Mouse (Mus musculus) neural tube, embryonic 11.5 days (tissue): ENCODE measurements around the gene Mrgprb1. TPM values are rescaled to one million over a fixed set of nuclear protein-coding genes. Genes with fewer than 3 reads are reported as not detected.
"Not testable (repeated sequence)": the region's sequence is repeated elsewhere in the genome, so short reads cannot be mapped to it uniquely, and the experiment has no call there.

Experiments
- ATAC-seq: fragments of 200-750 bp; cut with Nextera tagmentation; 2 replicates; pipeline ENCODE4 v1.8.0; 2017; ENCODE audit warnings: moderate number of reproducible peaks, mild to moderate bottlenecking, moderate TSS enrichment, moderate library complexity; ENCODE audit not compliant: insufficient read depth, low FRiP score, low TSS enrichment
- DNase-seq: peaks from one replicate; pipeline ENCODE4 v3.0.0-alpha.2; 2015; ENCODE audit warnings: low spot score
- H3K27ac ChIP-seq: fragments of 300-500 bp; sonication (generic); 2 replicates; pipeline ENCODE4 v1.5.1; 2014; ENCODE audit warnings: low read depth, mild to moderate bottlenecking, low read length
- H3K27me3 ChIP-seq: fragments of 300-500 bp; sonication (generic); 2 replicates; pipeline ENCODE4 v1.6.1; 2014; ENCODE audit warnings: mild to moderate bottlenecking, low read length, mixed read lengths; ENCODE audit not compliant: control insufficient read depth, insufficient read depth
- H3K36me3 ChIP-seq: fragments of 300-500 bp; sonication (generic); 2 replicates; pipeline ENCODE4 v1.6.1; 2014; ENCODE audit warnings: mild to moderate bottlenecking, low read length, moderate library complexity, mixed read lengths; ENCODE audit not compliant: control insufficient read depth, insufficient read depth
- H3K4me1 ChIP-seq: fragments of 300-500 bp; sonication (generic); 2 replicates; pipeline ENCODE4 v1.6.1; 2014; ENCODE audit warnings: low read length, mixed read lengths; ENCODE audit not compliant: control insufficient read depth, insufficient read depth
- H3K4me2 ChIP-seq: fragments of 300-500 bp; sonication (generic); 2 replicates; pipeline ENCODE4 v1.6.1; 2014; ENCODE audit warnings: low read depth, mild to moderate bottlenecking, moderate library complexity
- H3K4me3 ChIP-seq: fragments of 300-500 bp; sonication (generic); 2 replicates; pipeline ENCODE4 v1.5.1; 2014; ENCODE audit warnings: low read depth, low read length
- H3K9ac ChIP-seq: fragments of 300-500 bp; sonication (generic); 2 replicates; pipeline ENCODE4 v1.6.1; 2014; ENCODE audit warnings: mild to moderate bottlenecking, low read length
- H3K9me3 ChIP-seq: fragments of 300-500 bp; sonication (generic); 2 replicates; pipeline ENCODE4 v1.6.1; 2016; ENCODE audit warnings: low read length; ENCODE audit not compliant: control insufficient read depth
- WGBS: fragments of 180-500 bp; shearing (Covaris S2); extraction: QIAGEN DNeasy Blood & Tissue Kit; methylation state at CpG from one replicate; pipeline ENCODE4 v1.1.7; 2014; 5-methylcytosine and 5-hydroxymethylcytosine counted together
- polyA plus RNA-seq: library from polyadenylated mRNA; unstranded; fragments of >200 nt; fragmentation: Nextera tagmentation; extraction: Ambion mirVana; gene quantifications from 2 replicates; pipeline ENCODE4 v1.2.1, GENCODE M21; 2014

Gene Mrgprb1
- polyA plus RNA-seq, result not detected in 2 replicates

- Histone ChIP-seq H3K4me1 (no peaks in the 10 kb centered on the region), H3K27ac (no peak within 1 kb of the TSS), H3K36me3 (no peaks in the 10 kb centered on the region), H3K27me3 (no peaks in the 10 kb centered on the region), H3K4me2 (no peak within 1 kb of the TSS), H3K9me3 (peaks cover 7% of the 10 kb centered on the region; the same call in 1 of the 2 replicates), H3K4me3 (no peak within 1 kb of the TSS), H3K9ac (no peak within 1 kb of the TSS)
- DNase-seq, result no peak
- no peak for ATAC-seq
- WGBS, result 90% methylated on average over 3 of the region's 3 CpGs
Measured at GRCm38 (mm10) chr7:48456242-48456641, at the start of gene Mrgprb1. TSS of gene Mrgprb1 (minus strand) at chr7:48456342.

GRCm38 (mm10) chr7:48499221-48499620 is 43.1 kb upstream of the Mrgprb1 start, which contains the start of gene Mrgprx2:
TSS of gene Mrgprx2 (minus strand) at chr7:48499321.
- Histone ChIP-seq H3K9ac (no peak within 1 kb of the TSS), H3K36me3 (no peaks in the 10 kb centered on the region), H3K9me3 (peaks cover 6% of the 10 kb centered on the region; the same call in 1 of the 2 replicates), H3K4me2 (no peak within 1 kb of the TSS), H3K4me1 (no peaks in the 10 kb centered on the region), H3K27me3 (no peaks in the 10 kb centered on the region), H3K27ac (no peak within 1 kb of the TSS), H3K4me3 (no peak within 1 kb of the TSS)
- DNase-seq, result no peak
- ATAC-seq, result no peak

GRCm38 (mm10) chr7:48436581-48436980 is 19.6 kb downstream of the Mrgprb1 start:
- Histone ChIP-seq H3K27me3 (no peaks in the 10 kb centered on the region), H3K36me3 (no peaks in the 10 kb centered on the region), H3K27ac (no peak overlapping the region), H3K9ac (no peak overlapping the region), H3K4me3 (no peak overlapping the region), H3K4me2 (no peak overlapping the region), H3K9me3 (0 out of 2 replicates have a peak, but pooled peaks cover 2% of the 10 kb centered on the region), H3K4me1 (no peaks in the 10 kb centered on the region)
- ATAC-seq, result no peak
- no peak for DNase-seq
- WGBS, result 65% methylated on average over 3 of the region's 3 CpGs

DNA sequence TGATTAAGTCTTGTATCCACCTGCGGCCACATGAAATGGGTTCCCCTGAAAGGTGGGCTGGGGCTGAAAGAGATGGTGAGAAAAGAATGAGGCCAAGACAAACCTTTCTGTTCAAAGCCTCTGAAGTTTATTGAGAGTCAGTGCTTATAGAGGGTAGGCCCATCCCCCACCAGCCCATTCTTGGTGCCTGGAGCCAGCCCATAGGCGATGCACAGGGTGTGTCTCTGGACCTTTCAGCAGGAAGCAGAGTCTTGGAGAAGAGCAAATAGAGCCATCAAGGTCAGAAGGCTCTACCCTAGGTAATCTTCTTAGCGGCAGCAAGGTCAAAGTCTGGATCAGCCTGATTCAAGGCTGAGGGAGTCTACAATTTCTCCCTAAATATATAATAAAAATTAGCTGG is 20.2 kb downstream of the Mrgprb1 start:
- not testable (repeated sequence) for H3K27ac ChIP-seq, DNase-seq, H3K4me3 ChIP-seq, H3K27me3 ChIP-seq, H3K9ac ChIP-seq, H3K4me1 ChIP-seq, ATAC-seq, H3K9me3 ChIP-seq, H3K36me3 ChIP-seq, H3K4me2 ChIP-seq
- 77% methylated on average over 3 of the region's 3 CpGs for WGBS

Other genes with a start within 250 kb of the Mrgprb1 start
- gene Mrgprb8, start 67.8 kb downstream of the Mrgprb1 start, polyA plus RNA-seq, result not detected in 2 replicates
- gene Mrgprx2, start 43.0 kb upstream of the Mrgprb1 start, polyA plus RNA-seq, result not detected in 2 replicates
- not detected in 2 replicates for gene Mrgprb2, start 101.7 kb upstream of the Mrgprb1 start, polyA plus RNA-seq
- gene Mrgprb3, start 187.5 kb upstream of the Mrgprb1 start, polyA plus RNA-seq, result not detected in 2 replicates